Mouse (Mus musculus) CH12.LX (cell line): ENCODE measurements around the gene Ube2e3.

Experiments
- CHD1 ChIP-seq: IDR thresholded peaks from 2 replicates; pipeline ENCODE4 v1.6.1; 2012; ENCODE audit warnings: low read depth, low read length, improper control_type of control experiment, inconsistent platforms
- CHD2 ChIP-seq: IDR thresholded peaks from 2 replicates; pipeline ENCODE4 v1.6.1; 2011; ENCODE audit warnings: low read length, improper control_type of control experiment
- CTCF ChIP-seq, 2 experiments: IDR thresholded peaks in 1 of 2; conservative IDR thresholded peaks in 1 of 2; 2 replicates each; pipeline ENCODE4 v1.5.1; 2011 to 2012; ENCODE audit warnings: low read depth in 2 of 2, low read length in 2 of 2, improper control_type of control experiment in 1 of 2, inconsistent platforms in 1 of 2, mild to moderate bottlenecking in 1 of 2, moderate library complexity in 1 of 2
- ETS1 ChIP-seq: conservative IDR thresholded peaks from 2 replicates; pipeline ENCODE4 v1.6.1; 2012; ENCODE audit warnings: low read depth, mild to moderate bottlenecking, inconsistent platforms, low read length, improper control_type of control experiment, moderate library complexity
- GABPA ChIP-seq: IDR thresholded peaks from 2 replicates; pipeline ENCODE4 v1.6.1; 2012; ENCODE audit warnings: low read depth, low read length, improper control_type of control experiment, inconsistent platforms; ENCODE audit not compliant: insufficient replicate concordance
- HCFC1 ChIP-seq: IDR thresholded peaks from 2 replicates; pipeline ENCODE4 v1.6.1; 2012; ENCODE audit warnings: low read depth, mild to moderate bottlenecking, inconsistent platforms, low read length, improper control_type of control experiment
- MAX ChIP-seq: IDR thresholded peaks from 2 replicates; pipeline ENCODE4 v1.6.1; 2011; ENCODE audit warnings: low read length, improper control_type of control experiment
- MXI1 ChIP-seq: IDR thresholded peaks from 2 replicates; pipeline ENCODE4 v1.6.1; 2011; ENCODE audit warnings: mild to moderate bottlenecking, low read depth, low read length, improper control_type of control experiment
- POLR2A ChIP-seq: IDR thresholded peaks from 2 replicates; pipeline ENCODE4 v1.6.1; 2011; ENCODE audit warnings: low read depth, mild to moderate bottlenecking, improper control_type of control experiment, low read length
- USF2 ChIP-seq: conservative IDR thresholded peaks from 2 replicates; pipeline ENCODE4 v1.6.1; 2011; ENCODE audit warnings: low read depth, low read length, improper control_type of control experiment
- ZC3H11A ChIP-seq: IDR thresholded peaks from 2 replicates; pipeline ENCODE4 v1.6.1; 2012; ENCODE audit warnings: low read depth, mild to moderate bottlenecking, inconsistent platforms, low read length, improper control_type of control experiment
- ZKSCAN1 ChIP-seq: IDR thresholded peaks from 2 replicates; pipeline ENCODE4 v1.6.1; 2012; ENCODE audit warnings: low read depth, inconsistent platforms, low read length, improper control_type of control experiment, borderline replicate concordance

DNA sequence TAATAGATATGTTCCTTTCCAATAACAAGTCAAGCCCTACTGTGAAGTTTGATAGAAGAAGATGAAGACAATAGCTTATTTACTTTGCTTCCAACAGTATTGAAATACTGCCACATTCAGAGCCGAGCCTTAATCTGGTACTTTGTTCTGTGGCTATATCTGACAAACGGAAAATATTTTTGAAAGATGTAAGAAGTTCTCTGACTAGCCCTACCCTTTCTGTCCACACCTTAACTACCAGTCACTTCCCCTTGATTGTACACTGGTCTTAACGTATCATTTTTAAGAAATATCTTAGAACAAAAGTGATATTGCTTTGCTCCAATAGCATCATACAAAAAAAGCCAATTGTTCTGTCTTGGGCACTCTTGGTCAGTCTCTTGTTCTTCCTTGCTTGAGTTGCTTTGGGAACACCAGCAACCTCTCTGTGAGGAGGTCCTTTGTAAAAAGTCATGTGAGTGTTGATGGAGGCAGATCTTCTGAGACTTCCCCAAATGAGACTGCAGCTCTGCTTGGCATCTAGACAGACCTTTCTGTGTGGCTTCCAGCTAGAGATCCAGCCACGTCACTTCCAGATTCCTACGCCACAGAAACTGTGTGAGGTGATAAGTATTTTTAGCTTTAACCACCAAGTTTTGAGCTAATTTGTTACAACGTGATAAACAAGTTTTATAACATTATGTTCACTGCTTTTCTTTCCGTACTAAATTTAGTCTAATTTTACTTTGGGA is 26.3 kb upstream of the Ube2e3 start:
- TF ChIP-seq MAX (no peak), ZKSCAN1 (no peak), MXI1 (no peak), CTCF (conservative IDR thresholded peaks at IDR 0.05 in 1 of 2, IDR thresholded peaks at IDR 0.05 in 1 of 2; ENCODE audit: low read depth in 2 of 2, low read length in 2 of 2) (no peak), ETS1 (no peak), POLR2A (no peak), USF2 (no peak), CHD2 (no peak), GABPA (no peak), ZC3H11A (no peak), CHD1 (no peak), HCFC1 (no peak)
